Mouse (Mus musculus): ENCODE results near the gene Nyx. TPM values are rescaled to one million over a fixed set of nuclear protein-coding genes. Genes with fewer than 3 reads are reported as not detected.
"Not testable (repeated sequence)": the region's sequence is repeated elsewhere in the genome, so short reads cannot be mapped to it uniquely, and the experiment has no call there.

Nyx gene
- polyA plus RNA-seq (2015; fragmentation: Nextera tagmentation; extraction: Ambion mirVana), result 0.04 and 0.08 TPM in 2 replicates

GRCm38 (mm10) chrX:13465810-13466209 is at the start of gene Nyx:
Nyx (plus strand) TSS chrX:13466110.
- DNase-seq (ENCODE audit: low spot score), result no peak
- H3K4me2 ChIP-seq (replicated peaks; ENCODE audit: low read depth), result no peak within 1 kb of the TSS
- no peak within 1 kb of the TSS for H3K4me3 ChIP-seq (ENCODE audit: low read depth, low read length)
- no peak within 1 kb of the TSS for H3K9ac ChIP-seq (ENCODE audit: low read length)
- WGBS, result 82% methylated on average over 3 of the region's 3 CpGs
- no peaks in the 10 kb centered on the region for H3K9me3 ChIP-seq (ENCODE audit: control insufficient read depth, low read length)
- H3K4me1 ChIP-seq (replicated peaks; ENCODE audit: control insufficient read depth, insufficient read depth), result no peaks in the 10 kb centered on the region
- TF ChIP-seq EP300 (optimal IDR thresholded peaks at IDR 0.05), result no peak
- no peak for TF ChIP-seq CTCF (IDR thresholded peaks at IDR 0.05; ENCODE audit: low read depth)
- no peaks in the 10 kb centered on the region for H3K36me3 ChIP-seq (ENCODE audit: control insufficient read depth, insufficient read depth, low read length)
- no peak within 1 kb of the TSS for H3K27ac ChIP-seq (replicated peaks)
- ATAC-seq (ENCODE audit: low FRiP score, low TSS enrichment), result no peak
- H3K27me3 ChIP-seq (ENCODE audit: control insufficient read depth, insufficient read depth, low read length), result no peaks in the 10 kb centered on the region

GRCm38 (mm10) chrX:13422047-13422446 is 43.9 kb upstream of the Nyx start:
- Histone ChIP-seq H3K27me3 (ENCODE audit: control insufficient read depth, insufficient read depth, low read length) (no peaks in the 10 kb centered on the region), H3K4me2 (replicated peaks; ENCODE audit: low read depth) (no peak overlapping the region), H3K4me3 (ENCODE audit: low read depth, low read length) (no peak overlapping the region), H3K9me3 (ENCODE audit: control insufficient read depth, low read length) (no peaks in the 10 kb centered on the region), H3K4me1 (replicated peaks; ENCODE audit: control insufficient read depth, insufficient read depth) (no peaks in the 10 kb centered on the region), H3K36me3 (ENCODE audit: control insufficient read depth, insufficient read depth, low read length) (no peaks in the 10 kb centered on the region), H3K9ac (ENCODE audit: low read length) (no peak overlapping the region), H3K27ac (replicated peaks) (no peak overlapping the region)
- DNase-seq (ENCODE audit: low spot score), result no peak
- ATAC-seq (ENCODE audit: low FRiP score, low TSS enrichment), result no peak
- 42% methylated on average over 4 of the region's 4 CpGs for WGBS
- no peak for TF ChIP-seq EP300 (optimal IDR thresholded peaks at IDR 0.05)

GRCm38 (mm10) chrX:13431421-13431820 is 34.5 kb upstream of the Nyx start:
- H3K4me3 ChIP-seq (ENCODE audit: low read depth, low read length), result no peak overlapping the region
- H3K9me3 ChIP-seq (ENCODE audit: control insufficient read depth, low read length), result no peaks in the 10 kb centered on the region
- ATAC-seq (ENCODE audit: low FRiP score, low TSS enrichment), result no peak
- no peak overlapping the region for H3K4me2 ChIP-seq (replicated peaks; ENCODE audit: low read depth)
- TF ChIP-seq CTCF (IDR thresholded peaks at IDR 0.05; ENCODE audit: low read depth) (no peak), EP300 (optimal IDR thresholded peaks at IDR 0.05) (no peak)
- H3K4me1 ChIP-seq (replicated peaks; ENCODE audit: control insufficient read depth, insufficient read depth), result no peaks in the 10 kb centered on the region
- H3K36me3 ChIP-seq (ENCODE audit: control insufficient read depth, insufficient read depth, low read length), result no peaks in the 10 kb centered on the region
- no peak for DNase-seq (ENCODE audit: low spot score)
- no peaks in the 10 kb centered on the region for H3K27me3 ChIP-seq (ENCODE audit: control insufficient read depth, insufficient read depth, low read length)
- H3K27ac ChIP-seq (replicated peaks), result no peak overlapping the region
- 58% methylated on average over 6 of the region's 6 CpGs for WGBS
- H3K9ac ChIP-seq (ENCODE audit: low read length), result no peak overlapping the region

- not testable (repeated sequence) for H3K9ac ChIP-seq (ENCODE audit: low read length); H3K4me1 ChIP-seq (replicated peaks; ENCODE audit: control insufficient read depth, insufficient read depth); H3K4me3 ChIP-seq (ENCODE audit: low read depth, low read length); H3K4me2 ChIP-seq (replicated peaks; ENCODE audit: low read depth); H3K9me3 ChIP-seq (ENCODE audit: control insufficient read depth, low read length); H3K36me3 ChIP-seq (ENCODE audit: control insufficient read depth, insufficient read depth, low read length); H3K27me3 ChIP-seq (ENCODE audit: control insufficient read depth, insufficient read depth, low read length); ATAC-seq (ENCODE audit: low FRiP score, low TSS enrichment); DNase-seq (ENCODE audit: low spot score); H3K27ac ChIP-seq (replicated peaks)
- WGBS, result 100% methylated on average over 2 of the region's 2 CpGs
These were observed 29.9 kb upstream of the Nyx start for GRCm38 (mm10) chrX:13436042-13436441.

- DNase-seq (ENCODE audit: low spot score); H3K27ac ChIP-seq (replicated peaks); H3K27me3 ChIP-seq (ENCODE audit: control insufficient read depth, insufficient read depth, low read length); H3K4me2 ChIP-seq (replicated peaks; ENCODE audit: low read depth); H3K4me1 ChIP-seq (replicated peaks; ENCODE audit: control insufficient read depth, insufficient read depth); H3K9me3 ChIP-seq (ENCODE audit: control insufficient read depth, low read length); H3K4me3 ChIP-seq (ENCODE audit: low read depth, low read length); H3K36me3 ChIP-seq (ENCODE audit: control insufficient read depth, insufficient read depth, low read length); H3K9ac ChIP-seq (ENCODE audit: low read length); ATAC-seq (ENCODE audit: low FRiP score, low TSS enrichment): not testable (repeated sequence)
- WGBS, result 89% methylated on average over 9 of the region's 9 CpGs
These were observed 9.4 kb upstream of the Nyx start for GRCm38 (mm10) chrX:13456544-13456943.

- Histone ChIP-seq H3K9me3 (ENCODE audit: control insufficient read depth, low read length) (no peaks in the 10 kb centered on the region), H3K4me2 (replicated peaks; ENCODE audit: low read depth) (no peak overlapping the region), H3K9ac (ENCODE audit: low read length) (no peak overlapping the region), H3K27ac (replicated peaks) (no peak overlapping the region), H3K36me3 (ENCODE audit: control insufficient read depth, insufficient read depth, low read length) (no peaks in the 10 kb centered on the region), H3K4me1 (replicated peaks; ENCODE audit: control insufficient read depth, insufficient read depth) (no peaks in the 10 kb centered on the region), H3K4me3 (ENCODE audit: low read depth, low read length) (no peak overlapping the region), H3K27me3 (ENCODE audit: control insufficient read depth, insufficient read depth, low read length) (no peaks in the 10 kb centered on the region)
- no peak for TF ChIP-seq CTCF (IDR thresholded peaks at IDR 0.05; ENCODE audit: low read depth)
- no peak for TF ChIP-seq EP300 (optimal IDR thresholded peaks at IDR 0.05)
- ATAC-seq (ENCODE audit: low FRiP score, low TSS enrichment), result no peak
- DNase-seq (ENCODE audit: low spot score), result no peak
- WGBS, result 73% methylated on average over 1 of the region's 1 CpGs
These were observed 7.1 kb upstream of the Nyx start for GRCm38 (mm10) chrX:13458766-13459165.

All from stomach, postnatal 0 days (tissue).